Mouse (Mus musculus) ovary, postnatal 36 days (tissue): Measurements from ENCODE around the gene Gmeb1.

Experiments
- DNase-seq: peaks from one replicate; pipeline ENCODE4 v3.0.0; 2022; ENCODE audit warnings: low spot score, mixed read lengths

Gene Gmeb1

GRCm38 (mm10) chr4:132274156-132274862, 12.9 kb upstream of the Gmeb1 start, which contains the start of gene Taf12:
Gene Taf12 (plus strand): TSS chr4:132274375.
- peak; percentile 92 for DNase-seq

DNA sequence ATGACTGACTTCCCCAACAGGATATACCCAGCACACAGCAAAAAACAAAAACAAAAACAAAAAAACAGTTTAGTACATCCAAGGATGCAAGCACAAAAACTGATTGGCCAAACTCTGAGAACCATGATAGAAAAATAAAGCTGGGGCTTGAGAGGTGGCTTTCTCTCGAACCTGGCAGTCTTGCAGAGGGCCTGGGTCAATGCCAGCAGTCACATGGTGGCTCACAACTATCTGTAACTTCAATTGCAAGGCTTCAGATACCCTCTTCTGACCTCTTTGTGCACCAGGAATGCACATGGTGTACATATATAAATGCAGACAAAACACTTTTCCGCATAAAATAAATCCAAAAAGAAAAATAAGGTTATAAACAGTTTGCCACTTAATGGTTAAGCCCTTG, 11.8 kb upstream of the Gmeb1 start:
- DNase-seq, result no peak

DNA sequence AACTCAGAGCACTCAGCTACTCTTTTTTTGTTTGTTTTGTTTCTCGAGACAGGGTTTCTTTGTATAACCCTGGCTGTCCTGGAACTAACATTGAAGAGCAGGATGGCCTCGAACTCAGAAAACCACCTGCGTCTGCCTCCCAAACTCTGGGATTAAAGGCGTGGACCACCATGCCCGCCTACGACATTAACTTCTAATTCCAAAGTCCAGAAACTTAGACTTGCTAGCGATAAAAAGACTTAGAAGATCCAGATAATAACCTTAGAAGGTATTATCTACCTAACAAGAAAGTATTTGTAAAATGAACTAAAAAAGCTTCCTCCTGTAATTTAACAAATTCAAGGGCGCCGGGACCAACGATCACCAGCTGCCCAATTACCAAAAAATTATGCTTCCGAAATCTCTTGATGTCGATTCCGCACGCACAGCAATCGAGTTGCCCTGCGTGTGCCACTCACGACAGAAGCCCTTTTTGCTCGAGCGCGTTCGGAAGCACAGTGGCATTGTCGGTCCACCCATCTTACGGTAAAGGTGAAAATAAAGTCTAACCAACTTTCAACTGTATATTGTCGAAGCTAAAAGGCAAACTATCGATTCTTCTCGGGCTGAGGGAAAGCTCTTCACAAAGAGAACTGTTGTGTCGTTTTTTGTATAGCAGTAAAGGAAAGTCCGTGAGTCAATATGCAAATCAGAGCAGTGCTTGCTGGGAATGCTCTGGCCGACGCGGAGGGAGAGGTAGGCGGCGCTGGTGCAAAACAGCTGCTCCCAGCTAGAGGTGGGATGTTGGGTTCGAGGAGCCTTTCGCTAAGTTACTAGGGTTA, 8.5 kb upstream of the Gmeb1 start:
- DNase-seq, result peak; percentile 78

DNA sequence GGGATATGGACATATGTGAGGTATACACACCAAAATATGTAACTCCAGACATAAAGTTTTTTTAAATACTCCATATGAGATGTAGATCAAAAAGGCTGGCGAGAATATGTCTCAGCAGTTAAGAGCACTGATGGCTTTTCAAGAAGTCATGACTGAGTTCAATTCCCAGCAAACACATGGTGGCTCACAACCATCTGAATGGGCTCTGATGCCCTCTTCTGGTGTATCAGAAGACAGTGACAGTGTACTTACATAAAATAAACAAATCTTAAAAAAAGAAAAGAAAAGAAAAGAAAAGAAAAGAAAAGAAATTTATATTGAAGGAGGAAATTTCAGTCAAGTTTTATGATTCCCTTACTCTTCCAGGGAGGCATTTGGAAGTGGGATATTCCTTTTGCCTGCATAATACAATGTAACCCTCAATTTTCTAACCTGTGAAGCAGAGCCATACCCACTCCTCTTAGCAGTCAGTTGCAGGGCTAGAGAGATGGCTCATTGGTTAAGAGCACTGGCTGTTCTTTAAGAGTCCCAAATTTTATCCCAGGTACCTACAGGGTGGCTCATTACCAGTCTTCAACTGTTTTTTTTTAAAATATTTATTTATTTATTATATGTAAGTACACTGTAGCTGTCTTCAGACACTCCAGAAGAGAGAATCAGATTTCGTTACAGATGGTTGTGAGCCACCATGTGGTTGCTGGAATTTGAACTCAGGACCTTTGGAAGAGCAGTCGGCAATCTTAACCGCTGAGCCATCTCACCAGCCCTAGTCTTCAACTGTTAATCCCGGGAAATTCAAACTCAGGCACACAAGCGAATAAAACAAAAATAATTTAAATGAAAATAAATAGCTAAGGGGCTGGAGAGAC, 7.7 kb upstream of the Gmeb1 start:
- no peak for DNase-seq

- DNase-seq, result no peak
Measured at GRCm38 (mm10) chr4:132266835-132267349, 5.5 kb upstream of the Gmeb1 start.

DNA sequence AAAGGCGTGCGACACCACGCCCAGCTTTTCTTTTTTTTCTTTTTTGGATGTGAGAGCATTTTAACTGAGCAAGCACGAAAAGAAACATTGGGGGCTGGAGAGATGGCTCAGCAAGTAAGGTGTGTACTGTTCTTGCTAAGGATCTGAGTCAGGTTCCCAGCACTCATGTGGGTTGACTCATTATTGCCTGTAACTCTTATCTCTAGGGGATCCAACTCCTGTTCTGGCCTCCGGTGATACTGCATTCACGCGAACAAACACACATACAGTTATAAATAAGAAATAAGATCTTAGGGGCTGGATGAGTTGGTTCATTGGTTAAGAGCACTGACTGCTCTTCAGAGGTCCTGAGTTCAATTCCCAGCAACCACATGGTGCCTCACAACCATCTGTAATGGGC, 1.9 kb upstream of the Gmeb1 start:
- no peak for DNase-seq

DNA sequence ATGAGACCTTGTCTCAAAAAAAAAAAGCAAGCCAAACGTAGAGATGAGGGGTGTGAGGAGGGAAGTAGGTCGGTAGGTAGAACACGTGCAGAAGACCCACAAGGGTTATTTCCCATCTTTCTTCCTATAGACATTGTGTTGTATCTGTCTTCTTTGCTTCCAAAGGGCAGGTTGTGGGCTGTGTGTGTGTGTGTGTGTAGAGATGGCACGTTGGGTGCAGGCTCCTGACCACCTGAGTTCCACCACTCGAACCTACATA, 885 bp upstream of the Gmeb1 start:
- DNase-seq, result no peak

- DNase-seq, result peak; percentile 67
Measured at GRCm38 (mm10) chr4:132260404-132261379, 710 bp downstream of the Gmeb1 start.

DNA sequence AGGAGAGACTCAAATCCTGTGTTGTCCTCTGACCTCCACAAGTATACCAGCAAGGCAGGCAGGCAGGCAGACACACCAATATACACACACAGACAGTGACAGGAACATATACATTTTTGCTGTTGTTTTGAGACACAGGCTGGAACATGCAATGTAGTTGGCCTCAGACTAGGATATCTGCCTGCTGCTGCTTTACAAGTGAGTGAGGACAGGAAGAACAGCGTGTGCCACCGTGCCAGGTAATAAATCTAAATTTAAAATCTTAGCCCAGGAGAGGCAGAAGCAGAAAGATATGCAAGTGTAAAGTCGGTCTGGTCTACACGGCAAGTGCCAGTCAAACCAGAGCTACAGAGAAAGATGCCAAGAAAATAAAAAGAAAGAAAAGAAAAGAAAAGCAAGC, 2.2 kb downstream of the Gmeb1 start:
- DNase-seq, result no peak

DNA sequence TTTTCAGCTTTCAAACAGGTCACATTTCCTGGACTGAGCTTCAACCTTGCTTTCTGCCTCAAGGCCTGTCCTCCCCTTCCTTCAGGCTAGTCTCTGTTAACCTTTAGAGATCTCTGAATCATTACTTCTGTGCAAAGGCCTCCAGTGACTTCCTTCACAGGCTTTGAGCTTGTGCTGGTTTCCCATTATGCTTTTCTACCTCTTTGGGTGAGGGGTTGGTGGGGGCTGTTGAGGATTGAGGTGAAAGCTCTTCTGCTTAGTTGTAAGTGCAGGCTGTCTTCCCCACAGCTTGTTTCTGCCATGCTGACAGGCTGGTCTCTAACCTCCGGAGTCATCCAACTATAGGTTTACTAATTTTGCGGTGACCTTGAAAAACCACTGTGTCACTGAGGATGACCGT, 5.0 kb downstream of the Gmeb1 start:
- DNase-seq, result no peak

- DNase-seq, result no peak
Measured at GRCm38 (mm10) chr4:132254986-132255385, 6.4 kb downstream of the Gmeb1 start.

- DNase-seq, result no peak
Measured at GRCm38 (mm10) chr4:132253622-132254021, 7.8 kb downstream of the Gmeb1 start.

DNA sequence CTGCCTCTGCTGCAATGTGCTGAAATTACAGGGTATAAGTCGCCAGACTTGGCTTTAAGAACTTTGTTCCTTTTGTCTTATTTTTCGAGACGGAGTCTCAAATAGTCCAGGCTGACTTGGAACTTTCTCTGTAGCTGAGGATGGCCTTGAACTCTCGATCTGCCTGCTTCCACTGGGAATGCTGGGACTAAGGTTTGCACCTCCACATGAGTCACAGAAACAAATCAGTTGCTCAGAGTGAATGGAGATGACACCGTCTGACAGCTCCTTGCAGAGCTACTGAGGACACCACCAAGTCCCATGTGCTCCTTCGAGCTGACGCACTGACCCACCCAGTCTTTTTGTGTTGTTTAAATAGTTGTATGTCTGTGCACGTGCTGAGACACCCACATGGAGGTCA, 8.3 kb downstream of the Gmeb1 start:
- no peak for DNase-seq

DNA sequence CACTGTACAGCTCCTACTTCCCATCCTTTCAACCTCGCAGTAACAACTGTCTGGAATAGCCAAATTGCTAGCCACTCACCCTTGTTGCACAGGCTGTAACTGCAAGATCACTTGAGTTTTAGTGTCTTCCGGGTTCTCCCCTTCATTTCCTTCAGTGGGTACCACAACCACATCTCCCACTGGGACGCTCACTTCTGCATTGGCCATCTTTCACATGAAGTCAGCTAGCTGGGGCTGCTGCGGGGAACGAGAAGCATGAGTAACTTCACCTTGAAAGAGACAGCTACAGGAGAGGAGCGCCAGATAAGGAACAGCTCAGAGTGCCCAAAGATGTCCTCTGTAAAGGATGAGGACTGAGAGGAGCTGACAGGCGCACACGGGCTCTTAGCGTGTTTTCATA, 9.8 kb downstream of the Gmeb1 start:
- DNase-seq, result no peak

GRCm38 (mm10) chr4:132247451-132247997, 13.9 kb downstream of the Gmeb1 start:
- no peak for DNase-seq

- no peak for DNase-seq
Measured at GRCm38 (mm10) chr4:132245643-132246042, 15.8 kb downstream of the Gmeb1 start.

DNA sequence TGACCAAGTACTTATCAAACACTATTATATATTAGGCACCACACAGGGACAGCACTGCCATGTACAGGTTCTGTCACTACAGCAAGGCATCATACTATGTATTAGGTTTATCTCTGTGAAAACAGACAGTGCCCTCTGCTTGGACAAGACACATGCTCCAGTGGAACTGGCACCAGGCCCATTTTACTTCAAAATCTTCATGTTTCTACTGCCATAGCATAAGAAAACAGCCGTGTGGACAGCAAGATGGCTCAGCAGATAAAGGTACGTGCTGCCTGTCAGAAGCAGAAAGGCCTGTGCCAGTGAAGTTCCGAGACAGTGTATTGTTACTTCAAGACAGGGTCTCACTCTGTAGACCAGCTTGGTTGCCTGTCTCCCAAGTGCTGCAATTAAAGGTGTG, 20.2 kb downstream of the Gmeb1 start:
- no peak for DNase-seq

GRCm38 (mm10) chr4:132240367-132240766, 21.0 kb downstream of the Gmeb1 start:
- DNase-seq, result no peak

DNA sequence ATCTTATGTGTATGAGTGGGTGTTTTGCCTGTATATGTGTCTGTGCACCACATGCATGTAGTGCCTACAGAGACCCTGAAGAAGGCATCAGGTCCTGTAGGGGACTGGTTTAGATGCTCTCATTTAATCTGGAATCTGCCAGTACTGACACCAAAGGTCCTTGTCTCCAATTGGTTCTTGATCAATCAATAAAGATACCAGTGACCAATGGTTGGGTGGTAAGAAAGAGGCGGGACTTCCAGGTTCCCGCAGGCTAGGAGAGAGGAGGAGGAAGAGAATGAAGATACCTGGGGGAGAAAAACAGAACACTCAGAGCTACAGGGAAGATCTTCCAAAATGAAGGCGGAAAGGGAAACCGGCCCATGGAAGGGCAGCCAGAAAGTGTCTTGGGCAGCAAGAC, 23.0 kb downstream of the Gmeb1 start:
- DNase-seq, result no peak

DNA sequence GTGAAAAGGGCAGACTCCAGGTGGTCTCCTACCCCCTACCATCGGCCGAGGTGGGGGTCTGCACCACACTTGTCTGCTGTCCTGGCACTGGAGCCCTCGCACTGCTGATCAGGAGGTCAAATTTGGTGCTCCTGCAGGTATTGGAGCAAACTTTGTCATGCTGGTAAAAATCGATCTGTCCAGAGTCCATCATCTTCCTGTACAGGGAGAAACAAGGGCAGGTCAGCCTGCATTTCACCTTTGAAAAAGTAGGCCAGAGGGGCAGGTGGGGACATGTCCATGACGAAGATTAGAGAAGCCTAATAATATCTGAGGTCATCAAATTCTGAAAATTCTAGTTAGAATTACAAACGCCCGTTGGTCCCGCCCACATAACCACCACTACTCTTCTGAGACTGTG, 26.7 kb downstream of the Gmeb1 start:
- no peak for DNase-seq

DNA sequence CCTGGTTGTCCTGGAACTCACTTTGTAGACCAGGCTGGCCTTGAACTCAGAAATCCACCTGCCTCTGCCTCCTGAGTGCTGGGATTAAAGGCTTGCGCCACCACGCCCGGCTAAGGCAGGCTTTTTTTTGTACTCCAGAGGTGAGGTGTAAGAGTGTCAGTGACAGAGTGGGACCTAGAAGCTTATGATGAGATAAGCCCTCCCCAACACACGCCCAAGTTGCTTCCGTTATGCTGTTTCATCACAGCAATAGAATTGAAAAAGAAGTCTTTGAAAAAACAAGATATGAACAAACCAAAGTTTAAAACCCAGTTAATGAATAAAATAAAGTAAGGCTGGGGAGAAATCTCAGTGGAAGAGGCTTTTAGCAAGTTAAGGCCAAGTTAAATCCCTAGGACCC, 31.0 kb downstream of the Gmeb1 start:
- DNase-seq, result no peak
